Mouse (Mus musculus) adipose tissue, adult 10 weeks (tissue): ENCODE results near the gene 1700123K08Rik. TPM values are rescaled to one million over a fixed set of nuclear protein-coding genes. Genes with fewer than 3 reads are reported as not detected.

ENCODE experiments used
- polyA plus RNA-seq: library from polyadenylated mRNA; stranded (reverse); fragments of 350-450 nt; fragmentation: Illumina TruSeq; extraction: RNeasy Lipid Tissue Mini Kit (QIAGEN cat#74804); gene quantifications from one replicate; pipeline ENCODE4 v1.2.3, GENCODE M21; 2014; ENCODE audit warnings: low read depth, low replicate concordance

1700123K08Rik gene
- 0.41 TPM for polyA plus RNA-seq

DNA sequence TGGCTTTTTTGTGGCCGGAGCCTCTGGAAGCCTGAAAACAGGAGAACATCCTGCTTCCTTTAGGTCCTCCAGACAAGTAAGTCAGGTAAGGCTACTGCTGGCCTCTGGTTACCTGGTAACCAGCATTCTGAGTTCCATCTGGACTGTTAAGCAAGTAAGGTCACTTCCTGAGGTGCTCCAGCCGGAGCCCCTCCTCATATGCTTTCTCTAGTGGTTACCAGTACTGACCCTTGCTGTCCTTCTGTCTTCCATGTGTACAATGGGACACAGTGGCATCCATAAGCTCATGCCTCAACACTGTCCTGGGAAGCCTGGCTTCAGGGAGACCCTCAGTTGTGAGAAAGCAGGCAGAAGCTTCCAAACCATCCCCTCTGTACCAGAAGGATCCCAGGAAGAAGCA lies at the start of gene 1700123K08Rik:
Gene 1700123K08Rik (minus strand): TSS at position 101 of the 400 bp plus-strand sequence.

Other genes with a start within 250 kb of the 1700123K08Rik start
- gene Pvrig, start 222.8 kb downstream of the 1700123K08Rik start, polyA plus RNA-seq: 0.30 TPM
- 6.9 TPM for gene Zfp157, start 123.2 kb downstream of the 1700123K08Rik start, polyA plus RNA-seq
- 22.6 TPM for gene Zfp68, start 55.0 kb upstream of the 1700123K08Rik start, polyA plus RNA-seq
- 6.5 TPM for gene A430033K04Rik, start 58.1 kb upstream of the 1700123K08Rik start, polyA plus RNA-seq
- 21.2 TPM for gene Fam20c, start 189.8 kb upstream of the 1700123K08Rik start, polyA plus RNA-seq